Mouse (Mus musculus) C2C12 (cell line): ENCODE results near the gene Adam1a. TPM values are rescaled to one million over a fixed set of nuclear protein-coding genes. Genes with fewer than 3 reads are reported as not detected.
A peak's percentile ranks its signal among the peaks of the same experiment; 100 is the strongest.
"Not testable (repeated sequence)": the region's sequence is repeated elsewhere in the genome, so short reads cannot be mapped to it uniquely, and the experiment has no call there.

Experiments used
- H3K27me3 ChIP-seq: one replicate; pipeline ENCODE4 v1.6.1; 2011; ENCODE audit not compliant: control insufficient read depth, insufficient read depth, insufficient read length
- H3K36me3 ChIP-seq: one replicate; pipeline ENCODE4 v1.6.1; 2011; ENCODE audit not compliant: control insufficient read depth, insufficient read depth
- H3K4me3 ChIP-seq: one replicate; pipeline ENCODE4 v1.5.1; 2011; ENCODE audit warnings: mild to moderate bottlenecking, control low read depth; ENCODE audit not compliant: poor library complexity, insufficient read depth, severe bottlenecking
- H3K79me2 ChIP-seq: one replicate; pipeline ENCODE4 v1.6.1; 2011; ENCODE audit not compliant: control insufficient read depth, insufficient read depth
- H3K79me3 ChIP-seq: one replicate; pipeline ENCODE4 v1.6.1; 2011; ENCODE audit warnings: low read depth, control low read depth
- H3ac ChIP-seq: one replicate; pipeline ENCODE3; 2011; ENCODE audit warnings: low read depth; ENCODE audit not compliant: control insufficient read depth, insufficient read length
- CEBPB ChIP-seq: IDR thresholded peaks from one replicate; pipeline ENCODE4 v1.6.1; 2011; ENCODE audit warnings: low read depth, mild to moderate bottlenecking, control low read depth, moderate library complexity
- CTCF ChIP-seq: IDR thresholded peaks from one replicate; pipeline ENCODE4 v1.5.1; 2011; ENCODE audit not compliant: control insufficient read depth, insufficient read depth, insufficient read length
- FOSL1 ChIP-seq: IDR thresholded peaks from one replicate; pipeline ENCODE4 v1.8.0; 2011; ENCODE audit warnings: mild to moderate bottlenecking, low read length; ENCODE audit not compliant: poor library complexity, insufficient read depth, severe bottlenecking
- MAX ChIP-seq: IDR thresholded peaks from one replicate; pipeline ENCODE4 v1.6.1; 2011; ENCODE audit warnings: mild to moderate bottlenecking, control low read depth
- MYOD1 ChIP-seq: IDR thresholded peaks from one replicate; pipeline ENCODE4 v1.6.1; 2011; ENCODE audit warnings: low read depth; ENCODE audit not compliant: control insufficient read depth, insufficient read length
- MYOG ChIP-seq: IDR thresholded peaks from one replicate; pipeline ENCODE4 v1.6.1; 2011; ENCODE audit not compliant: control insufficient read depth, insufficient read length; ENCODE audit errors: extremely low read depth
- USF1 ChIP-seq: IDR thresholded peaks from one replicate; pipeline ENCODE4 v1.6.1; 2011; ENCODE audit warnings: low read depth, mild to moderate bottlenecking, control low read depth, moderate library complexity
- polyA plus RNA-seq: library from polyadenylated mRNA; unstranded; fragments of >200 nt; fragmentation: generic; extraction: Trizol; gene quantifications from one replicate; pipeline ENCODE4 v1.2.1, GENCODE M21; 2012; ENCODE audit warnings: missing spikeins

Gene Adam1a
- polyA plus RNA-seq, 1 experiment: 0.99 TPM

DNA sequence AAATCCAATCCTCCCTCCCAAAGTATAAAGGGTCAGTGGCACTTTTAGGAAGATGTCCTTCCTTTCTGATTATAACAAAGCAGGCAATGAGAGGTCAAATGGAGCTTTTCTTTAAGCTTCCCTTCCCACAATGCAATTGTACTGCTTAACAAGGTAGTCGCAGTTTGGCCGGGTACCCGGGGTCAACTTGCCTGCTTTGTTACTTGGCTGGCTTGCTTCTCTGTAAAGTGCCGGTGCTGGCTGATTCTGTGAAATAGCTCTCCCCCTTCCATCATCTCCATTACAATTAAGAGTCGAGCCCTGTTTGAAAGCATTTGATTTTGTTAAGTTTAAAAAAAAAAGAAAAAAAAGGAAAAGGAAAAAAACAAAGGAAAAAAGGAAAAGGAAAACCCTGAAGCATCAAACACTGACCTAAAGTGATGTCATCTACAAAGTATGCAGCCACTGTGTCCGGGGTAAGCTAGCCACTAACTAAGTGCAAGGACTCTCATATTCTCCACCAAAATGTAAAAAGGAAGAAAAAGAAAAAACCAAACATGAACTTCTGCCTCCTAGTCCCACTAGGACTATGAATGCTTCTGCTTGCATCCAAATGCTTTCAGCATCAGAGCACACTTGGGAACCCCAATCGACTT lies 8.2 kb downstream of the Adam1a start:
- TF ChIP-seq FOSL1: no peak
- TF ChIP-seq MYOG: no peak
- TF ChIP-seq CTCF: no peak
- no peak for TF ChIP-seq MAX
- no peak for TF ChIP-seq MYOD1
- TF ChIP-seq USF1: no peak
- TF ChIP-seq CEBPB: no peak
- peaks cover 35% of the 10 kb centered on the region for H3K79me3 ChIP-seq
- H3K79me2 ChIP-seq: peaks cover 80% of the 10 kb centered on the region
- H3K4me3 ChIP-seq: no peak overlapping the region
- no peak overlapping the region for H3ac ChIP-seq
- no peaks in the 10 kb centered on the region for H3K27me3 ChIP-seq
- peaks cover 55% of the 10 kb centered on the region for H3K36me3 ChIP-seq

GRCm38 (mm10) chr5:121535116-121535515 lies 10.2 kb downstream of the Adam1a start:
- H3K79me2 ChIP-seq: peaks cover 61% of the 10 kb centered on the region
- H3ac ChIP-seq: no peak overlapping the region
- H3K27me3 ChIP-seq: no peaks in the 10 kb centered on the region
- H3K4me3 ChIP-seq: no peak overlapping the region
- H3K79me3 ChIP-seq: peaks cover 16% of the 10 kb centered on the region
- H3K36me3 ChIP-seq: peaks cover 67% of the 10 kb centered on the region
- TF ChIP-seq CTCF: no peak
- no peak for TF ChIP-seq MYOD1
- no peak for TF ChIP-seq FOSL1
- no peak for TF ChIP-seq MYOG
- TF ChIP-seq CEBPB: no peak
- TF ChIP-seq USF1: no peak
- no peak for TF ChIP-seq MAX

DNA sequence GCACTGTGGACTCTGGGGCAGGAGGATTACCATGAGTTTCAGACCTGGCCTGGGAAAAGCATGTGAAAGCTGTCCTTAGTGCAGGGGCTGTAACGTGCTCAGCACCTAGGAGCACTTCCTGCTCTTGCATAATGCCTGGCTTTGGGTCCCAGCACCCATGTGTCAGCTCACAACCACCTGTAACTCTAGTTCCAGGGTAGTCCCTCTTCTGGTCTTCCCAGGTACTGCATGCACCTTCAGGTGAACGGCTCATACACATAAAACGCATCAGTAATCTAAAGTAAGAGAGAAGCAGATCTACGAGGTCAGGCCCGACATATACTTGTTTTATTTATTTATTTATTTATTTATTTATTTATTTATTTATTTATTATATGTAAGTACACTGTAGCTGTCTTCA lies 10.8 kb downstream of the Adam1a start:
- H3K79me3 ChIP-seq: peaks cover 11% of the 10 kb centered on the region
- TF ChIP-seq MYOD1: no peak
- no peak for TF ChIP-seq MYOG
- TF ChIP-seq USF1: no peak
- peak; percentile 27 for TF ChIP-seq CEBPB
- no peak for TF ChIP-seq FOSL1
- no peak for TF ChIP-seq MAX
- TF ChIP-seq CTCF: no peak
- H3K36me3 ChIP-seq: peaks cover 73% of the 10 kb centered on the region
- no peak overlapping the region for H3K4me3 ChIP-seq
- H3ac ChIP-seq: no peak overlapping the region
- H3K27me3 ChIP-seq: no peaks in the 10 kb centered on the region
- H3K79me2 ChIP-seq: peaks cover 55% of the 10 kb centered on the region

GRCm38 (mm10) chr5:121526961-121527360 lies 18.3 kb downstream of the Adam1a start:
- Histone ChIP-seq H3K36me3 (peaks cover 68% of the 10 kb centered on the region), H3K79me2 (no peaks in the 10 kb centered on the region), H3K79me3 (no peaks in the 10 kb centered on the region), H3K27me3 (no peaks in the 10 kb centered on the region), H3K4me3 (no peak overlapping the region), H3ac (no peak overlapping the region)
- TF ChIP-seq CTCF (no peak), MYOG (no peak), MAX (no peak), CEBPB (no peak), FOSL1 (no peak), MYOD1 (no peak), USF1 (no peak)

DNA sequence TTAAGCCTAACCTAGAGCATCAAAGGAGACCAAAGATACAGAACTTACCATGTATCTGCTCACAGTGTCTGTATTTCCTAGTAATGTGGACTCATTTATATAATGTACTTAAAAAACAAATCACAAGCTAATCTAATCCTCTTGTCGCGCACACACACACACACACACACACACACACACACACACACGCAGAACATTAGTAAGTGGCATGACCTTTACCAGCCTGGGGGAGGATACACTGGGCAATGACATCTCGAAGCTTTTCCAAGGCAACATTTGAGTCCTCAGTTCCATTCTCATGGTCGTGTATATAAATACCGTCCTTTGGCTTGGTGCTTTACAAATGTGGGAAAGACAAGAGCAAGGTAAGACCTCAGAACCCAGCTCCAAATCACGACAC lies 18.8 kb downstream of the Adam1a start:
- H3K27me3 ChIP-seq: no peaks in the 10 kb centered on the region
- TF ChIP-seq CEBPB: no peak
- TF ChIP-seq MYOD1: no peak
- no peak for TF ChIP-seq FOSL1
- TF ChIP-seq MYOG: no peak
- TF ChIP-seq MAX: no peak
- no peak for TF ChIP-seq USF1
- no peak for TF ChIP-seq CTCF
- peaks cover 69% of the 10 kb centered on the region for H3K36me3 ChIP-seq
- no peaks in the 10 kb centered on the region for H3K79me3 ChIP-seq
- no peak overlapping the region for H3K4me3 ChIP-seq
- no peak overlapping the region for H3ac ChIP-seq
- no peaks in the 10 kb centered on the region for H3K79me2 ChIP-seq

GRCm38 (mm10) chr5:121525774-121526450 lies 19.4 kb downstream of the Adam1a start:
- H3ac ChIP-seq: no peak overlapping the region
- TF ChIP-seq MYOG: no peak
- no peak for TF ChIP-seq USF1
- no peak for TF ChIP-seq MYOD1
- no peak for TF ChIP-seq FOSL1
- TF ChIP-seq MAX: no peak
- no peak for TF ChIP-seq CTCF
- no peak for TF ChIP-seq CEBPB
- no peaks in the 10 kb centered on the region for H3K79me3 ChIP-seq
- H3K27me3 ChIP-seq: no peaks in the 10 kb centered on the region
- no peak overlapping the region for H3K4me3 ChIP-seq
- H3K36me3 ChIP-seq: peaks cover 69% of the 10 kb centered on the region
- no peaks in the 10 kb centered on the region for H3K79me2 ChIP-seq

DNA sequence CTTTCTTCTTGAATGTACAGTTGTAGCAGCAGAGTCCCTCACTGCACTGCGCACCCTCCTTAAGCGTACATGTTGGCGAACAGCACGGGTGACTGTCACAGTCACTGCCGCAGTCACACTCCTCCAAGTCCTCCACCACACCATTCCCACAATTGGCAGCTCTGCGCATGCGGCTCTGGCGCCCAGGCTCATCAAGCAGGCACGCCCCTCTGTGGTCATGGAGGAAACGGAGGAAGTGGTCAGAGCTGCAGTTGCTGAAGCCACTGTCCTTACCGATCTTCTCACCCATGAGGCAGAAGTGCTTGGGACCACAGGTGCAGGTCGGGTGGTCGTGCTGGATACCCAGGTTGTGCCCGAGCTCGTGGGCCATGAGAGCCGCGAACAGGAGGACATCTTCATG lies 25.5 kb downstream of the Adam1a start:
- H3ac ChIP-seq, H3K79me3 ChIP-seq, H3K79me2 ChIP-seq, H3K4me3 ChIP-seq, H3K27me3 ChIP-seq: not testable (repeated sequence)
- peaks cover 39% of the 10 kb centered on the region for H3K36me3 ChIP-seq
